Mouse (Mus musculus) right cerebral cortex, postnatal 25 days (tissue): ENCODE measurements around the gene Gpr135.

Experiments
- DNase-seq: peaks from one replicate; pipeline ENCODE4 v3.0.0; 2022

The Gpr135 gene

DNA sequence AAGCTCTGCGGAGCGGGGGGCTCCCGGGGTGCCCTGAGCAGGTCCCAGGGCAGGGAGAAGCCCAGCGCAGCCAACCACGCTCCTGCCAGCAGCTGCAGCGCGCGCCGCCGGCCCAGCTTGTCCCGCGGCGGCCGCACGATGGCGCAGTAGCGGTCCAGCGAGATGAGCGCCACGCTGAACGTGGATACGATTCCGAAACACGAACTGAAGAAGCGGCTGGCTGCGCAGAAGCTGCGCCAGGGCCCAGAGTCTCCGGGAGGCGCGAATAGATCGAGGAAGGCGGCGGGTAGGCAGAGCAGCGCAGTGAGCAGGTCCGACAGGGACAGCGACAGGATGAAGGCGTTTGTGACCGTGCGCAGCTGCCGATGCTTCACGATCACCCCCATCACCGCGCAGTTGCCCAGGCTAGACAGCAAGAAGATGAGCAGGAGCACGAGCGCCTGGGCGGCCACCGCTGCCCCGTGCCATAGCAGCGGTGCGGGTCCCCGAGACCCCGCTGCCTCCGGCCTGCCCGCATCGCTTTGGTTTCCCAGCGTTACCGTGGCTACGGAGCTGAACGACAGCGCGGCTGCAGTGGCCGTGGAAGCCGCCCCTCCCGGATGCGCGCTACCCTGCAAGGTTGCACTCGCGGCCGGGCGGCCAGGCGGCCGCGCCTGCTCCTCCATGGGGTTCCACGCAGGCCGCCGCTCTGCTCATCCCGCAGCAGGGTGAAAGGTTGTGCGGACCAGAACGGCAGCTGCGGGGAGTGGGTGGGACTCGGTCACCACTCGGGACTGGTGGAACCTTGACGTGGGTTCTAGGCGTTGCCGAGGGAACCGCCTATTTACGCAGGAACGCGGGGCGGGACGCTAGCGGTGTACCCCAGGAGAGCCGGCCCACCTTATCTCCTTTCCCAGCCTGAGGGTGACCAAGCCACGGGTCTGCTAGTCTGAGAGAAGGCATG is at the start of gene Gpr135:
Gpr135 (minus strand) TSS at position 799 of the 943 bp plus-strand sequence.
- DNase-seq, result peak; percentile 90

DNA sequence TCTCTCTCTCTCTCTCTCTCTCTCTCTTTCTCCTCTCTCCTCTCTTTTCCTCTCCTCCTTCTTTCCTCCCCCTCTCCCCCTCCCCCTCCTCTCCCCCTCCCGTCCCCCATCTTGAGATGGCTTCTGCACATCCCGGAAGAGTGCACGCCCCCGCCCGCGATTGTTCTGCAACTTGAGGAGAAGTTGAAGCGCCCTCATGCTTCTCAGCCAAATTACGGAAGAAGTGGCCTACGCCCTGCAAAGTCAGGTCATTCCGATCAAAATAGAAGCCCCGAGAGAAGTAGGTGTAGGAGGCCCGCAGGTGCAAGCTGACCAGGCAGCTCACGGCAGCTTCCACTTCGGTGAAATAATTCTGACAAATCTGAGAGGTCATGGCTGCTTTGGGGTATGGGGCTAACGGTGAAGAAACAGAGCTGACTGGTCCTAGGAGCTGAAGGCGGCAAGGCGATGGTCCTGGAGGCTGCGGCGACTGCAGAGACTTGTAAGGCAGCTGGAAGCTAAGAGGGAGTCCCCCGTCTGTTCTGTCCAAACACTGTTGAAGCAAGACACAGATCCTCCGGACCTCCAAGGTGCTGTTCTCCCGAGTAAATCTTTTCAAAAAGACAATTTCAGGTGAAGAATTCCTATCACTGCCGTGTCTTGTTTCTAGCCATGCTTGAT is 44.9 kb upstream of the Gpr135 start:
- no peak for DNase-seq

DNA sequence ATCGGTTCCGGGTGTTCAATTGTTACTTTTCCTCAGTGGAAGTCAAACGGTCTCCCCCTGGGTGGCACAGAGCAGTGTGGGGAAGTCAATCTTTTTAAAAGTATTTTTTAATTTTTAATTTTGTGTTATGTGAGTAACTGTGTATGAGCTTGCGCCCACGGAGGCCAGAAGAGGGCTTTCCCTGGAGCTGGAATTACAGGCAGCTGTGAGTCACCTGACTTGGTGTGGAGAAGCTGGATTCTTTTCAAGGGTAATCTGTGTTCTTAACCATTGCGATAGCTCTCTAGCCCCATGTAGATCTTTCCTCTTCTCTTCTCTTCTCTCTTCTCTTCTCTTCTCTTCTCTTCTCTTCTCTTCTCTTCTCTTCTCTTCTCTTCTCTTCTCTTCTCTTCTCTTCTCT is 44.2 kb upstream of the Gpr135 start:
- DNase-seq, result no peak

DNA sequence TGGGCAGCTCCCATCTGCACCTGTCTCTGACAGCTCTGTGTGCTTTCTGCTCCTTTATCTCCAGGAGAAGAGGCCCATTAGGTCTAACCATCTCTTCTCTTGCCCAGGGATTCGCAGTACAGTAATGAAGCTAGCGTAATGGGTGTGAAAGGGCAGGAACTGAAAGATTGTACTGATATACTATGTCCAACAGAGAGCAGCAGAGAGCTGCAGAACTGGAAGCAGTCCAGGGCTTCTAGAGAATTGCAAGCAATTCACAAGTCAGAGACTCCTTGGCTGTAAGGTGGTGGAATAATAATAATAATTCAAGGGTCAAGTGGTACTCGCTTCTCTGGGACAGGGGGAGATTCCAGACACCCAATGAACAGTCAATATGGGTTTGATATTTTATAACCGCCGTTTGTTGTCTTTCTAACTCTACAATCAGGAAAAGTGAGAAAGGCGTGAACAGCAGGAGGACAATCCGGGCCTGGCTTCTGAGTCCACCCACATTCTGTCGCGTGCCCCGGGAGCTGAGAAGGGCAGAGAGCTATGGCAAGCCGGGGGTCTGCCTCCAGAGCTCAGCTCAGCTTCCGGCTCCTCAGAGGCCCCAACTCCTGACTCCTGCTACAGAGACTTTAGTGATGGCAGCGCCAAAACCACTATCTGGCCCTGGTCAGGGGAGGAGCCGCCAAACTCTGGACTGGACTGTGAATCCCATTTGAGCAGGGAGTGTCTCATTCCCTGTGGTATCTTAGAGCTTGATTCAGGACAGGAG is 33.8 kb upstream of the Gpr135 start:
- peak; percentile 52 for DNase-seq

DNA sequence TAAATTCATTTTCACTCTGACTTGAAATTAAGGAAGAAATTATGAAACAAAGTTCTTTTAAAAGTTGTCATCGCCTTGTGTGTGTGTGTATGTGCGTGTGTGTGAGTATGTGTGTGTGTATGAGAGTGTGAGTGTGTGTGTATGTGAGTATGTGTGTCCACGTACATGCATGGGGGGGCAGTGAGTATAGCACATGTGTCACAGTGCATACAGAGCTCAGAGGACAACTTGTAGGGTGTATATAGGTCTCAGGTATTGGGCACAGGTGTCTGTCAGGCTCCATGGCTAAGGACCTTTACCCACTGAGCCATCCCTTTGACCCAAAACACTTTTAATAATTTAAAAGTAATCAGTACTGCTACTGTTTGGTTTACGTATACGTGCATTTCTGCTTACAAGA is 33.1 kb upstream of the Gpr135 start:
- no peak for DNase-seq

DNA sequence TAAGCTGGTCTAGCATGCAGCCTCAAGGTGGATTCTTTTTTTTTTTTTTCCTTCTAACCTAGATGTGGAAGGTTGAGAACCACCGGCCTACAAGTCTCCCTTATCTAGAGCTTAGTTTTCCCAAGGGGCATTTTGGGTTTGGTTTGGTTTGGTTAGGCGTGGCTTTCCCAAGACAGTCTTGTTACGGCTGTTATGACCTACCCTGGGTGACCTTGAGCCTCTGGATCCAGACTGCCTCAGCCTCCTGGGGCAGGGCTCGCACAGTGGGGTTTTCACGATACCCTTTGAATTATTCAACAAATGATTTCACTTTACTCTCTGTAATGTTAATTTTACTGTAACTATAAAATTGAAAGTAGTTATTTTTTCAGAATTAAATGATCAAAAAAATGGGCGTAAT is 31.9 kb upstream of the Gpr135 start:
- no peak for DNase-seq

DNA sequence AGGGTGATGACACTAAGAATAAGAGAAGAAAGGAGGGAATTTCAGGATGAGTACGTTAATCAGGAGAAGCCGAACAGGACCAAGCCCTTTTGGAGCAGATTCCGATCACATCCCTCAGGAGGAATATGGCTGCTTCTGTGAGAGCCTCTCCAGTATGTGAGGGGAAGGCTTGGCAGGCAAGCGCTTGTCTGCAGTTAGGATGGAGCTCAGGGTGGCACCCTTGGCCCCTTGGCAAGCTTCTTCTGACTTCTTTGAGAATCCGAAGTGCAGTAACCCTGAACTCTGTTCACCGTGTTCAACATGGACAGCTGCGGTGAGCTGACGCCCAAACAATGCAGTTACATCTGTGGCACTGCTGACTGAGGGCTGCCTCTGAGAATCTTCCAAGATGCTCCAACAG is 26.0 kb upstream of the Gpr135 start:
- no peak for DNase-seq

DNA sequence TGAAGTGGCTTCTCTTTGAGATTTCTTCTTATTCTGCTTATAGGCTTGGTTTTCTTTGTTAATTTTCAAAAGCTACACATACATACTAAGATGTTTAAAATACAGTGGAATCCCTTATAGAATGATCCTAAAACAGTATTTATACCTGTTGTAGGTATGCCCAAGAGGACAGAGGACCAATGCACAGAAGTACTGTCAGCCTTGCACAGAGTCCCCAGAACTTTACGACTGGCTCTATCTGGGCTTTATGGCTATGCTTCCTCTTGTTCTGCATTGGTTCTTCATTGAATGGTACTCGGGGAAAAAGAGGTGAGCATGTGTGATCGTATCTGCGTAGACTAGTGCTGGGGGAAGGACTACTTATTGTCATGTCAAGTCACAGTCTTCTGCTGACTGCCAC is 18.9 kb upstream of the Gpr135 start:
- no peak for DNase-seq

DNA sequence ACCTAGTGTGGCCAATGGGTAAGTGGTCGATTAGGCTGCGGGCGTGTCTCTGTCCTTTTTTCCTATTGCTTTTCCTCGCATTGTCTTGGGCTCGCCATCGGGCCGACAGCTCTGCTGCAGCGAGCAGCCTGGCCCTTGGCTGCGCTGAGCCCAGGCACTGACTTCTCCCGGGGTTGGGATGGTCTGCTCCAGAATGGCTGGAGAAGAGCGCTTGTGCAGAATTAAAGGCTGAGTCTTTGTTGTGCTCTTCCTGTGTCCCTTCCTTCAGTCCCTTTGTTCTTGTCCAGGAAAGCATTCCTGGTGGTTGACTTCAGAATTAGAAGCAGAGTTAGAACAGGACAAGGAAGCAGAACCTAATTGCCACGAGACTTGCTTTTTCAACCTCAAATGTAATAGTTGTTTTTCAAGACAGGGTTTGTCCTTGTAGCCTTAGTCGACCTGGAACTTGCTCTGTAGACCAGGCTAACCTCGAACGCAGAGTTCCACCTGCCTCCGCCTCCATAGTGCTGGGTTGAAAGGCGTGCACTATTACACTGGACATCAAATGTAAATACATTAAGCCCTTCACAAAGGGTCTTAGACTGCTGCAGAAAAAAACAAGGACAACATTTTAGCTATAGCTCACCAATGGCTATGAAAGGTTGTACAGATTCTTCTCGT is 15.4 kb upstream of the Gpr135 start:
- no peak for DNase-seq

DNA sequence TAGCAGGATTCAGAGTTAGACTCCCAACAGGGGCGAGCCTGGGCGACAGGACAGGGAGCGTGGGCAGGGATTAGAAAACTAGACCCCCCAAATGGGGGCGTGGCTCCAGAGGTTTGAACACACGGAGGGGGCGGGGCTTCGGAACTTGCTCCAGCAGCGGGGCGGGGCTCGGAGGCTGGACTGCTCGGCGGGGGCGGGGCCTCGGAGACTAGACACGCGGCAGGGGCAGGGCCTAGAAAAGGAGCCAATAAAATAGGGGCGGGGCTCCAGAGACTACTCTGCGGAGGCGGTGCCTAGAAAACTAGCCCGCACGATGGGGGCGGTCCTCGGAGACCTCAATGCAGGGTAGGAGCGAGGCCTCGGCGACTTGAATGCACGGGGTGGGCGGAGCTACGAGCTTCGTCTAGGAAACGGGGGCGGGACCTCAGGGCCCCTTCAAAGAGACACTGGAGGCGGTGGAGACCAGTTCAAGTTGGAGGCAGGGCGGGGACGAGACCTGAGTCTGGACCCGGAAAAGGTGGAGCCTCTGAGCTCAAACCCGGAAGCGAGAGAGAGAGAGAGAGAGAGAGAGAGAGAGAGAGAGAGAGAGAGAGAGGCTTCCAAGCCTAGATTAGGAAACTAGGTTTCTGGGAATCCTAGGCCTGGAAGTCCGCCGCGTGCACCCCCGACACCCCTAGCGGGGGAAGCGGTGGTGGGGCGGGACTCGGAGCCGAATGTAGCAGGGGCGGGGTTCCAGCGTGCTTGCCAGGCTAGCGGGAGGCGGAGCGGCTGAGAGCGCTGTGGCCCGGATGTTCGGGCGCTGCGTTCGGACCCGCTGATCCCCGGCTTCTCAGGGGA is 14.6 kb upstream of the Gpr135 start, which contains the start of the genes L3hypdh and Jkamp:
L3hypdh (minus strand) TSS at position 111 of the 837 bp plus-strand sequence.
Jkamp (plus strand) TSS at position 261 of the 837 bp plus-strand sequence.
- peak; percentile 96 for DNase-seq

DNA sequence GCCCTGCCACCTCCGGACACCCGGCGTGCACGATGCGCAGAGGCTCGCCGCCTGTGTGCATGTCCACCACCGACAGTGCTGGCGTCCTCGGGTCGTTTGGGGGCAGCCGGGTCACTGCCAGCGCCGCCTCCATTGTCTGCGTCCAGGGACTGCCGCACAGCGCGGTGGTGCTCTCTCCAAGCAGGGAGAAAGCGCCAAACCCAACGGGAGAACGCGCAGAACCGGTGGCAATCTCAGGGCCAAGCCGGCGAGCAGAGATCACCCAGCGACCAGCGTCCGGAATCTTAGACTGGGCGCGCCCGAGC is 14.1 kb upstream of the Gpr135 start:
- no peak for DNase-seq

DNA sequence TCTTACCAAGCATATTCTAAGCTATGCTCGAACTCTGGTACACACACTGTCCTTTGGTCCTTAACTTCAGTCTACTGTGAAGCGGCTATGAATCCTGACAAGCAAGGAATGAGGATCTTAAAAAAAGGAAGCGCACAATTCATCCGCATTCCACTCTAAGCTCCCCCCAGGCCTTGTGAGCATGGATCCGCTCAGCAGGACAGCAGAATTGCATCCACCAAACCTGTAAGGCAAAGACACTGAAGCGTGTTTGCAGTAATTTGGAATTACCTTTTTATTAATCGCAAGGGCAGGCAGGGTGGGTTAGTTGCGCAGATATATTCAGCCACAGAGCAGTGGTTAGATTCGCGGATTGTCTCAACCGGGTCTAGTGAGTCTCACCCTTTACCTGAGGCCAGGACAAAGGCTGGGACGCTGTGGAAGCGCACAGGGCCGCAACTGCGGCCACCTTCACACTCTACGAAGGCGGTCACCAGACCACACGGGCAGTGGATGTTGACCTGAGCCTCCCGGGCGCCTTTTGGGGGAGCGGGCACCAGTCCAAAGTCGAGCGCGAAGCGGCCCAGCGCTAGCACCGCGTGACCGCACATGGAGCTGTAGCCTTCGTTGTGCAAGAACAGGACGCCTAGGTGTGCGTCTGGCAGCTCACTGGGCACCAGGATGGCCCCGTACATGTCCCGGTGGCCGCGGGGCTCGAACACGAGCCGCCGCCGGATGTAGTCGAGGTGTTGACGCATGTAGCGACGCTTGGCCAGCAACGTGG is 13.5 kb upstream of the Gpr135 start:
- DNase-seq, result no peak

DNA sequence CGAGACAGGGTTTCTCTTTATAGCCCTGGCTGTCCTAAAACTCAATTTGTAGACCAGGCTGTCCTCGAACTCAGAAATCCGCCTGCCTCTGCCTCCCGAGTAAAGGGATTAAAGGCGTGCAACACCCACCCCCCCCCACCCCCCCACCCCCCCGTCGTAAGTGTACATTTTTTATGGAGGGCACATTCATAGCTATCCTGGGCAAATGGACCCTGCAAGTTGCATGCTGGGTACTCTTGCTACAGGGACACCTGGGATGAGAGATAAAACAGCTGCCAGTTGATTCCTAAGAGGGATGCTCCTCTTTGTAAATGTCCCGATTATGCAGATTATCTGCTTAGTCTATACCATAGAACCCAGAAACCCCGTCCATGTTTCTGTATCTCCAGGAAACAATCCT is 12.3 kb upstream of the Gpr135 start:
- no peak for DNase-seq

DNA sequence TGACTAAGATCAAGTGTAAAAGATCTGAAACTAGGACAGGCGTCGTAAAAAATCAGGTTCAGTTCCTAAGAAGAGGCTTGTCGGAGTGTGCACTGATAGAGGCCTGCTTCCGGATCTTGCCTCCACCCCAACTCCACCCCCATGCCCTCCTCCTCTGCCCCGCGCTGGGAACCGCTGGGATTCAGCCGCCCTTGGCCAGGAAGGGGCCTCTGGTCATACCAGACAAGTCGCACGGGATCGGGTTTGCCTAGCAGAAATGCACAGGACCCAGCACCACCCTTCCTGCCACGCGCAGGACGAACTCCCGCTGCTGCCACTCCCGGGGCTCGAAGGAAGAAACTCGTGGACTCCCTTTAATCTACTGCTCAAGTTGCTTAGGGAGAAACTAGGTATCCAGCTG is 11.4 kb upstream of the Gpr135 start:
- DNase-seq, result no peak

DNA sequence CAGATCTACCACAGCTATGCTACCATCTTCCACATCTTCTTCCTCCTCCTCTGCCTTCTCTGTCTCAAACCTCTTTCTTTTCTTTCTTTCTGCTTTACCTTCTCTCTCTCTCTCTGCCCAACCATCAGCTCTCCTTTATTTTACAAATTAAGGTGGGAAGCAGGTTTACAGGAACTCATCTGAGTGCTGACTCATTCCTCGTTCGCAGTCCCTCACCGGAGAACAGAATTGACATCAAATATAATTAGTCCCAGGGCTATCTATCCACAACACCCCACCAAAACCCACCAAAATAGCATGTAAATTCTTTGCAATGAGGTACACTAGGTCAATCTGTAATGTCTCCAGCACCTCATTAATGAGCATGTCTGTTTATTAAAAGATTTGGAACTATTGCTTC is 11.0 kb upstream of the Gpr135 start:
- DNase-seq, result no peak

DNA sequence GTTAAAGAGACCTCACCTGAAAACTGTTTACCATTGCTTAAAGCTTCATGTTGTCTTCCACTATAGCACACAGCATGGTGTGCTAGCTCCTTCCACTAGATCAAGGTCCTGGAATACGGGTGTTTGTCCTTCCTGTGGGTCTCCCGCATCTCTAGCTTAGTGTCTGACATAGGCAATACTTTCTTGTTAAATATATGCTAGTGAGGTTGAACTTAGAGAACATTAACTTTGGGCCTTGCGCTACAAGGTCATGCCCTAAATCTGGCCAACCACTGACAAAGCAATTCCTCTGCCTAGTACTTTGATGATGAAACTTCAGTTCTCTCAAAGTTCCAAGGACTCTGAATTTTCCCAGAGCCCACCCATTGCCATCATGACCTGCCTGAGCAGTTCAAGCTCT is 7.3 kb upstream of the Gpr135 start:
- no peak for DNase-seq

DNA sequence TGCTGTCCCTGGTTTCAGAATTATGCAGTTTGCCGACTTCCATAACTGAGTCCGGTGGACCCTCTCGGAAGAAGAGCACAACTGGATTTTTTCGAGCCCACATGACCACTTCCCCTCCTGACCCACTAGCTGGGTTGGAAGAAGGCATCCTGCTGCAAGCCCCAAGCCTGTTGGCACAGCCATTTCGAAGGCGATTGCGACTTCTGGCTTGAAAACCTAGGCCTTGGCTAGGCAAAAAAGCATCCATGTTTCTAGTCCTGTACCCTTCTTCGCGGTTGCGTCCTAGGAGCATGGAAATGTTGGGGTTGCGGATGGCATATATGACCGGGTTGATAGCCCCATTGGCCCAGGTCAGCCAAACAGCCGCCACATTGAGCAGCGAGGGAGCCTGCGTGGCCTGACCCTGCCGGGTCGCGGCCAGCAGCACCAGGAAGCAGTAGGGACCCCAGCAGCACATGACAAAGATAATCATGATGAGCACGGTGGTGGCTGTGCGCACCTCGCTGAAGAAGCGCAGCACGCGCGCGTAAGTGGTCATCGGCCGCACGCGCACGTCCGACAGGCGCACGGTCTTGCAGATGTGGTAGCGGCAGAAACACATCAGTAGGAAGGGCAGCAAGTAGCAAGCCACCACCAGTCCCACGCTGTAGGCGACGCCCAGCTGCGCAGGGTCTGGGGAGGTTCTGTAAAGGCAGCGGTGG is 1.1 kb downstream of the Gpr135 start:
- DNase-seq, result no peak

DNA sequence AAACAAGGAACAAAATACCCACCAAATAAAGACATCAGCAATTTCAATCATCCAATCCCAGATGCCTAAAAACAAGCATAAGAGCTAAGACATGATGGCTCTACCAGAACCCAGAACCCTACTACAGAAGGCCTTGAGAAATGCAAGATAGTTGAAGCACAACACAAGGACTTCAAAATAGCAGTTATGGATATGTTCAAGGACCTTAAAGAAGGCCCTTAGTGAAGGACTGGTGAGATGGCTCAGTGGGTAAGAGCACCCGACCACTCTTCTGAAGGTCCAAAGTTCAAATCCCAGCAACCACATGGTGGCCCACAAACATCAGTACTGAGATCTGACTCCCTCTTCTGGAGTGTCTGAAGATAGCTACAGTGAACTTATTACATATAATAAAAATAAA is 13.1 kb downstream of the Gpr135 start:
- no peak for DNase-seq

DNA sequence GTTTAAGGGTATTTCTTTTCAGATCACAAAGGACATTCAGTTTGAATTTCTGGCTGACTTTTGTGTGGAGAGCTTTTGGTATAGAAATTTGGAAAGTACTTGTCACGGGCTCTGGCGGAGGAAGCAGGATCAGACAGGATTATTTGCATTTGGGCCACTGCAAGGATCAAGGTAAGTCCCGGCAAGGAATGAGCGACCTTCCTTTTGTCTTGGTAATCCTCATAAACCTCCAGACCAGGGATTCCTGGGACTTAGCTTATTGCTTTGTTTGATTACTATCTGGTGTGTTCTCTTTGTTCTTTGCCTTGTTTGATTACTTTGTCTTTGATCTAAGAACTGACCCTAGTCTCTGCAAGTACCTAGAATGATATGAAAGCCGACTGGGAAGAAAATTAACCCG is 17.1 kb downstream of the Gpr135 start:
- no peak for DNase-seq

DNA sequence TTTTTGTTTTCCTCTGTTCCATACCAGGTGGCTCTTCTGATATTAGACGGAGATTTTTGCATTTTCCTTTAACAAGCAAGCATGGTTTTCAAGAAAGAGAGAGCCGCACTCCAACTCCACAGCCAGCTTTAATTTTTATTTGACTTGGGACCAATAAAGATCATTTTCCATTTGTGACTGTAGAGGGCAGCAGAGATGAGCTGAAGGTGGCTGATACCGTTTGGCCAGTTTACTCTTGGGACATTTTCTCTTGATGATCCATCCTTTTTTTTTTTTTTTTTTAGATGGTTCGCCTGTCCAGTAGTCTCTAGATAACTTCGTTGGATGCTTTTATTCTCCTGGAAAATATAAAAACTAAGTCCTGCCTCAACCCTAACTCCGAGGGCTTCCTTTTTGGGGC is 17.6 kb downstream of the Gpr135 start:
- DNase-seq, result no peak

DNA sequence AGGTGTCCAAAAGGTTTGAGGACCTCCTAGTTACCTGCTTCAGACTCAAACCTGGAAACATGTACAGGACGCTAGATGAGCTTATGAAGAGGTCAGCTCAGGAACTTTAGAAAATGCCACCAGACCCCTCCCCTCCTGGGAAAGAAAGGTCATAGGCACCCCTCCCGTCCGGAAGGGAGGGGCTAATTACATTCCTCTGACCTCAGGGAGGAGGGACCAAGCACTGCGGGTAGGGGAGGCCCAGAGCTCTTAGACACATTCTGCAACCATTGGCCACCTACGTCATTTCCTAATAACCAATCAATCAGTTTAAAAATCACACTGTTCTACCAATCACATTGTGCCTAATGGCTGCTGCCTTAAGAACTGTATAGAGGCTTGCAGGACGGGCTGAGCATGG is 18.4 kb downstream of the Gpr135 start:
- no peak for DNase-seq
